In the genomic region with DNA sequence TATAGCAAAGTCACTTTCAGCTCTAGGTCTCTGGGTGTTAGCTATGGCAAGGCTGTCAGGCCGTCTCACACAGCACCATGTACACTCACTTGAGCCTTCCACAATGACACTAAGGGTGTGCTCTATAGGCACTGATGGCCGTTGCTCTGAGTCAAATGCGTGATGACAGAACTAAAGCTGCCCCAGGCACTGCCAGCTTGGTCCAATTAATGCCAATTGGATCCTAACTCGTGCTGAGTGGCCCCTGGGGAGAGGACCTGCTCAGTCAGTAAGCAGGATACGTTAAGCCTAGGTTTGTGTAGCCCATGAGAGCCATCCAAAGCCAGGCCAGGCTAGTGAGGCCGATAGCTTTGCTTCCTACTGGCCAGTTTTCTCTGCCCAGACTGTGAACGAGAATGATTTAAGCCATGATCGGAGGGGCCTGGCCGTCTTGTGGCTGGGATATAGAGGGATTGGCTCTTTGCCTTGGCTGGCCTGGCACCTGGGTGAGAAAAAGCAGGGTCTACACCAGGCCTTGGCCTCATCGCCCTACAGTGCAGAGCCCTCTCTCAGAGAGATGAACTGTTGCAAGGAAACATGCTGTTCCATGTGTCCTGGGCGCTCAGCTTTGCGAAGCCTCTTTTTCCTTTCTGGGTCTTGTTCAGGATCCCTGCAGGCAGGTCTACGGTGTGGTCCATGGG, we compare ENCODE assay signal across 28 mouse cellular contexts. TPM values are rescaled to one million over a fixed set of nuclear protein-coding genes. Genes with fewer than 3 reads are reported as not detected.
A peak's percentile ranks its signal among the peaks of the same experiment; 100 is the strongest.
DNase-seq lines count a peak whose midpoint lies in the region; ATAC-seq and TF ChIP-seq lines count a peak whose summit lies in the region.
"Had no signal": no experiment of that assay in that cellular context is flagged by ENCODE, and none has a peak within 500 bp of the region (broad histone marks: within the 10 kb centered on the region; RNA-seq: fewer than 3 reads in every experiment).

No protein-coding gene starts in this region.

- H3K4me1 ChIP-seq in cerebellum, adult 2 months (ENCODE audit: control insufficient read depth, insufficient read depth, low read length) = peaks cover 54% of the 10 kb centered on the region
- H3K4me1 ChIP-seq in intestine, embryonic 14.5 days (replicated peaks; ENCODE audit: control insufficient read depth, insufficient read depth, low read length) = peaks cover 23% of the 10 kb centered on the region
- H3K4me1 ChIP-seq in intestine, postnatal 0 days (replicated peaks; ENCODE audit: control insufficient read depth, insufficient read depth, low read length) = 0 out of 2 replicates have a peak, but pooled peaks cover 2% of the 10 kb centered on the region
- H3K4me1 ChIP-seq in hindbrain, embryonic 14.5 days (replicated peaks; ENCODE audit: control insufficient read depth, insufficient read depth, low read length) = no peaks in the 10 kb centered on the region

- TF ChIP-seq POLR2A in cerebellum, adult 2 months (IDR thresholded peaks at IDR 0.05; ENCODE audit: borderline replicate concordance, insufficient read depth, low read length) = no peak
- no peak for TF ChIP-seq POLR2A in brain, embryonic 14.5 days (IDR thresholded peaks at IDR 0.05; ENCODE audit: borderline replicate concordance, extremely low read depth, insufficient read depth, insufficient read length, poor library complexity, severe bottlenecking)

- no peaks in the 10 kb centered on the region for H3K36me3 ChIP-seq in intestine, embryonic 14.5 days (ENCODE audit: control insufficient read depth, insufficient read depth, low read length)
- no peaks in the 10 kb centered on the region for H3K36me3 ChIP-seq in intestine, postnatal 0 days (ENCODE audit: control insufficient read depth, insufficient read depth)
- H3K36me3 ChIP-seq in hindbrain, embryonic 14.5 days (replicated peaks; ENCODE audit: control insufficient read depth, insufficient read depth) = no peaks in the 10 kb centered on the region
- H3K36me3 ChIP-seq: embryonic facial prominence, embryonic 15.5 days; forebrain, embryonic 10.5 days; G1E; heart, embryonic 13.5 days had no signal

- H3K9me3 ChIP-seq in intestine, embryonic 14.5 days (ENCODE audit: control insufficient read depth, low read length) = no peaks in the 10 kb centered on the region
- no peaks in the 10 kb centered on the region for H3K9me3 ChIP-seq in intestine, postnatal 0 days (ENCODE audit: control insufficient read depth)
- H3K9me3 ChIP-seq in hindbrain, embryonic 14.5 days (ENCODE audit: control insufficient read depth, low read length) = no peaks in the 10 kb centered on the region
- H3K9me3 ChIP-seq: embryonic facial prominence, embryonic 15.5 days; forebrain, embryonic 10.5 days; G1E; heart, embryonic 13.5 days had no signal

- no peaks in the 10 kb centered on the region for H3K27me3 ChIP-seq in cerebellum, adult 2 months (ENCODE audit: control insufficient read depth, insufficient read depth, low read length)
- no peaks in the 10 kb centered on the region for H3K27me3 ChIP-seq in intestine, embryonic 14.5 days (replicated peaks; ENCODE audit: control insufficient read depth, insufficient read depth, low read length)
- no peaks in the 10 kb centered on the region for H3K27me3 ChIP-seq in intestine, postnatal 0 days (replicated peaks; ENCODE audit: control insufficient read depth, insufficient read depth, low read length)
- no peaks in the 10 kb centered on the region for H3K27me3 ChIP-seq in hindbrain, embryonic 14.5 days (ENCODE audit: control insufficient read depth, insufficient read depth, low read length)
- H3K27me3 ChIP-seq: embryonic facial prominence, embryonic 15.5 days; heart, embryonic 13.5 days had no signal

- no peak overlapping the region for H3K4me2 ChIP-seq in intestine, embryonic 14.5 days (ENCODE audit: low read length)
- no peak overlapping the region for H3K4me2 ChIP-seq in intestine, postnatal 0 days (replicated peaks; ENCODE audit: low read depth)
- H3K4me2 ChIP-seq in hindbrain, embryonic 14.5 days (replicated peaks) = no peak overlapping the region
- H3K4me2 ChIP-seq: embryonic facial prominence, embryonic 15.5 days; heart, embryonic 13.5 days had no signal

- WGBS in cerebellum, adult 2 months = 23% methylated on average over 13 of the region's 13 CpGs
- 77% methylated on average over 13 of the region's 13 CpGs for WGBS in intestine, embryonic 14.5 days
- 83% methylated on average over 13 of the region's 13 CpGs for WGBS in intestine, postnatal 0 days
- WGBS in hindbrain, embryonic 14.5 days = 76% methylated on average over 13 of the region's 13 CpGs

- H3K4me3 ChIP-seq in cerebellum, adult 2 months (replicated peaks; ENCODE audit: insufficient read depth, low read depth, low read length) = no peak overlapping the region
- no peak overlapping the region for H3K4me3 ChIP-seq in intestine, embryonic 14.5 days (ENCODE audit: low read depth, low read length)
- no peak overlapping the region for H3K4me3 ChIP-seq in intestine, postnatal 0 days (ENCODE audit: low read depth, low read length)
- H3K4me3 ChIP-seq in hindbrain, embryonic 14.5 days (replicated peaks; ENCODE audit: low read length) = no peak overlapping the region
- H3K4me3 ChIP-seq: embryonic facial prominence, embryonic 15.5 days; erythroblast, embryonic 14.5 days; forebrain, embryonic 10.5 days; gastrocnemius, adult 2 months; heart, embryonic 13.5 days had no signal

- H3K9ac ChIP-seq in intestine, embryonic 14.5 days (ENCODE audit: low read length) = no peak overlapping the region
- H3K9ac ChIP-seq in intestine, postnatal 0 days (ENCODE audit: low read depth, low read length) = no peak overlapping the region
- no peak overlapping the region for H3K9ac ChIP-seq in hindbrain, embryonic 14.5 days
- H3K9ac ChIP-seq: embryonic facial prominence, embryonic 15.5 days; heart, embryonic 13.5 days had no signal

- no peak for ATAC-seq in intestine, embryonic 14.5 days (replicated peaks; ENCODE audit: low FRiP score, low TSS enrichment, low read depth)
- ATAC-seq in intestine, postnatal 0 days = no peak
- ATAC-seq in hindbrain, embryonic 14.5 days (ENCODE audit: low FRiP score) = no peak
- ATAC-seq: CD4-positive, CD25-positive, alpha-beta regulatory T cell, adult 4 months; forebrain, embryonic 14.5 days; hindbrain, embryonic 16.5 days; inflammation-experienced regulatory T-cells, adult 6 months had no signal

- no peak for TF ChIP-seq CTCF in cerebellum, adult 2 months (IDR thresholded peaks at IDR 0.05; ENCODE audit: borderline replicate concordance, insufficient read depth, low read depth, low read length)
- no peak for TF ChIP-seq CTCF in intestine, postnatal 0 days (IDR thresholded peaks at IDR 0.05; ENCODE audit: low read depth)
- no peak for TF ChIP-seq CTCF in brain, embryonic 14.5 days (IDR thresholded peaks at IDR 0.05; ENCODE audit: borderline replicate concordance, extremely low read depth, insufficient read depth, insufficient read length)

- H3K27ac ChIP-seq in cerebellum, adult 2 months (ENCODE audit: insufficient read depth, low read length) = peak overlapping the region; percentile 60
- peak overlapping the region; percentile 38; the same call in 1 of the 2 replicates for H3K27ac ChIP-seq in intestine, embryonic 14.5 days (ENCODE audit: low read depth)
- H3K27ac ChIP-seq in intestine, postnatal 0 days (ENCODE audit: low read depth, low read length) = no peak overlapping the region
- H3K27ac ChIP-seq in hindbrain, embryonic 14.5 days = no peak overlapping the region
- H3K27ac ChIP-seq: embryonic facial prominence, embryonic 15.5 days; forebrain, embryonic 10.5 days; gastrocnemius, adult 2 months; heart, embryonic 13.5 days had no signal

- DNase-seq in cerebellum, adult 2 months = peak in 1 of 2 experiments; percentile 44
- DNase-seq in cerebellum, adult 11 months = no peak
- DNase-seq in intestine, embryonic 14.5 days (ENCODE audit: low spot score) = no peak
- DNase-seq in brain, embryonic 14.5 days (ENCODE audit: low read depth) = peak; percentile 28
- DNase-seq in thymus, postnatal 10 days (ENCODE audit: low spot score in 2 of 2) = no peak
- no peak for DNase-seq in hindbrain, embryonic 14.5 days (ENCODE audit: low spot score)
- DNase-seq: adrenal gland, postnatal 10 days; B cell, adult 2 months; cerebellum, adult 11-12 months; cerebellum, postnatal 36 days; gastrocnemius, adult 2 months; gastrocnemius, postnatal 36 days; heart, adult 11 months; heart, postnatal 36 days; kidney, adult 18-20 months had no signal

RNA-seq across cellular contexts. Expression of a gene that starts 20.2 kb away (rescaled TPM):
- 77.8 and 91.5 TPM in 2 replicates for polyA plus RNA-seq in cerebellum, adult 2 months (2012; rRNA removed)
- polyA plus RNA-seq in intestine, embryonic 14.5 days (2014; fragmentation: Nextera tagmentation; extraction: Ambion mirVana) = 8.6 and 9.1 TPM in 2 replicates
- polyA plus RNA-seq in intestine, postnatal 0 days (2015; fragmentation: Nextera tagmentation; extraction: Ambion mirVana) = 2.4 and 2.6 TPM in 2 replicates
- 13.6 and 22.2 TPM in 2 replicates for polyA plus RNA-seq in brain, embryonic 14.5 days (2012; rRNA removed)
- polyA plus RNA-seq in hindbrain, embryonic 14.5 days (2014; fragmentation: Nextera tagmentation; extraction: Ambion mirVana) = 15.1 and 16.2 TPM in 2 replicates
- polyA plus RNA-seq: G1E had no signal

RNA-seq across cellular contexts. Expression of a gene that starts 41.2 kb away (rescaled TPM):
- not detected in 2 replicates for polyA plus RNA-seq in cerebellum, adult 2 months (2012; rRNA removed)
- not detected in 2 replicates for polyA plus RNA-seq in intestine, embryonic 14.5 days (2014; fragmentation: Nextera tagmentation; extraction: Ambion mirVana)
- polyA plus RNA-seq in intestine, postnatal 0 days (2015; fragmentation: Nextera tagmentation; extraction: Ambion mirVana) = 0.43 and 0.95 TPM in 2 replicates
- 0.18 TPM in 1 of 2 replicates, not detected in the other for polyA plus RNA-seq in brain, embryonic 14.5 days (2012; rRNA removed)
- not detected in 2 replicates for polyA plus RNA-seq in hindbrain, embryonic 14.5 days (2014; fragmentation: Nextera tagmentation; extraction: Ambion mirVana)
- polyA plus RNA-seq: CD4-positive, CD25-positive, alpha-beta regulatory T cell, adult 4 months; embryonic facial prominence, embryonic 11.5 days; embryonic facial prominence, embryonic 15.5 days; erythroblast, embryonic 14.5 days; forebrain, embryonic 10.5 days; forebrain, embryonic 14.5 days; G1E; heart, embryonic 13.5 days; heart, postnatal 0 days; hindbrain, embryonic 11.5 days; hindbrain, embryonic 16.5 days; inflammation-experienced regulatory T-cells, adult 6 months had no signal

RNA-seq across cellular contexts. Expression of a gene that starts 54.8 kb away (rescaled TPM):
- polyA plus RNA-seq in cerebellum, adult 2 months (2012; rRNA removed) = not detected in 2 replicates
- not detected in 2 replicates for polyA plus RNA-seq in intestine, embryonic 14.5 days (2014; fragmentation: Nextera tagmentation; extraction: Ambion mirVana)
- not detected in 2 replicates for polyA plus RNA-seq in intestine, postnatal 0 days (2015; fragmentation: Nextera tagmentation; extraction: Ambion mirVana)
- polyA plus RNA-seq in brain, embryonic 14.5 days (2012; rRNA removed) = not detected in 2 replicates
- not detected in 2 replicates for polyA plus RNA-seq in hindbrain, embryonic 14.5 days (2014; fragmentation: Nextera tagmentation; extraction: Ambion mirVana)
- polyA plus RNA-seq: CD4-positive, CD25-positive, alpha-beta regulatory T cell, adult 4 months; embryonic facial prominence, embryonic 11.5 days; embryonic facial prominence, embryonic 15.5 days; erythroblast, embryonic 14.5 days; forebrain, embryonic 10.5 days; forebrain, embryonic 14.5 days; G1E; heart, embryonic 13.5 days; heart, postnatal 0 days; hindbrain, embryonic 11.5 days; hindbrain, embryonic 16.5 days; inflammation-experienced regulatory T-cells, adult 6 months had no signal

Comparison
In these comparisons a context has a peak if more than half of its experiments do, and no peak if none do; other contexts are left out.
1. H3K27ac ChIP-seq: peak in cerebellum, adult 2 months (single experiment) and intestine, embryonic 14.5 days (single experiment); none in intestine, postnatal 0 days (single experiment) and hindbrain, embryonic 14.5 days (single experiment).